Mouse (Mus musculus) heart, embryonic 12.5 days (tissue): ENCODE results near the gene Efna4. TPM values are rescaled to one million over a fixed set of nuclear protein-coding genes. Genes with fewer than 3 reads are reported as not detected.

ENCODE experiments used
- ATAC-seq: fragments of 200-750 bp; cut with Nextera tagmentation; 2 replicates; pipeline ENCODE4 v1.8.0; 2017; ENCODE audit warnings: moderate TSS enrichment, moderate library complexity; ENCODE audit not compliant: insufficient number of reproducible peaks, low FRiP score
- H3K27ac ChIP-seq: fragments of 300-500 bp; sonication (generic); 2 replicates; pipeline ENCODE4 v1.5.1; 2016; ENCODE audit warnings: mild to moderate bottlenecking, moderate library complexity; ENCODE audit not compliant: poor library complexity, severe bottlenecking
- H3K27me3 ChIP-seq: fragments of 300-500 bp; sonication (generic); replicated peaks from 2 replicates; pipeline ENCODE4 v1.6.1; 2016; ENCODE audit warnings: mild to moderate bottlenecking, moderate library complexity
- H3K36me3 ChIP-seq: fragments of 300-500 bp; sonication (generic); 2 replicates; pipeline ENCODE4 v1.6.1; 2016; ENCODE audit warnings: mild to moderate bottlenecking, moderate library complexity
- H3K4me1 ChIP-seq: fragments of 300-500 bp; sonication (generic); replicated peaks from 2 replicates; pipeline ENCODE4 v1.6.1; 2016; ENCODE audit warnings: mild to moderate bottlenecking
- H3K4me2 ChIP-seq: fragments of 300-500 bp; sonication (generic); 2 replicates; pipeline ENCODE4 v1.6.1; 2016; ENCODE audit warnings: mild to moderate bottlenecking, moderate library complexity
- H3K4me3 ChIP-seq: fragments of 300-500 bp; sonication (generic); 2 replicates; pipeline ENCODE4 v1.5.1; 2016; ENCODE audit warnings: mild to moderate bottlenecking
- H3K9ac ChIP-seq: fragments of 300-500 bp; sonication (generic); 2 replicates; pipeline ENCODE4 v1.6.1; 2016; ENCODE audit warnings: mild to moderate bottlenecking, moderate library complexity
- H3K9me3 ChIP-seq: fragments of 300-500 bp; sonication (generic); replicated peaks from 2 replicates; pipeline ENCODE4 v1.6.1; 2016; ENCODE audit warnings: mild to moderate bottlenecking, moderate library complexity
- WGBS: fragments of 180-500 bp; shearing (Covaris S2); methylation state at CpG from one replicate; pipeline ENCODE4 v1.1.7; 2016; 5-methylcytosine and 5-hydroxymethylcytosine counted together
- polyA plus RNA-seq: library from polyadenylated mRNA; unstranded; fragments of >200 nt; fragmentation: Nextera tagmentation; extraction: Ambion mirVana; gene quantifications from 2 replicates; pipeline ENCODE4 v1.2.1, GENCODE M21; 2016

Efna4 gene
- polyA plus RNA-seq, 1 experiment from 2014 or later = 8.7 TPM

GRCm38 (mm10) chr3:89300514-89300913 lies 37.3 kb downstream of the Efna4 start:
- Histone ChIP-seq H3K4me1 (peaks cover 6% of the 10 kb centered on the region), H3K9ac (no peak overlapping the region), H3K9me3 (no peaks in the 10 kb centered on the region), H3K27me3 (0 out of 2 replicates have a peak, but pooled peaks cover 9% of the 10 kb centered on the region), H3K36me3 (no peaks in the 10 kb centered on the region), H3K4me2 (no peak overlapping the region), H3K27ac (no peak overlapping the region), H3K4me3 (no peak overlapping the region)
- ATAC-seq = no peak
- 61% methylated on average over 2 of the region's 2 CpGs for WGBS

GRCm38 (mm10) chr3:89300071-89300470 lies 37.8 kb downstream of the Efna4 start:
- Histone ChIP-seq H3K4me1 (peaks cover 6% of the 10 kb centered on the region), H3K27me3 (0 out of 2 replicates have a peak, but pooled peaks cover 5% of the 10 kb centered on the region), H3K9ac (peak overlapping the region; percentile 64), H3K36me3 (no peaks in the 10 kb centered on the region), H3K27ac (no peak overlapping the region), H3K4me3 (peak overlapping the region; percentile 39), H3K9me3 (no peaks in the 10 kb centered on the region), H3K4me2 (peak overlapping the region; percentile 74)
- ATAC-seq = no peak
- 47% methylated on average over 1 of the region's 1 CpGs for WGBS

GRCm38 (mm10) chr3:89299499-89299898 lies 38.3 kb downstream of the Efna4 start:
- ATAC-seq = 0 out of 2 replicates have a peak, but pooled peaks have one; percentile 26

GRCm38 (mm10) chr3:89298908-89299307 lies 38.9 kb downstream of the Efna4 start:
- no peak overlapping the region for H3K9ac ChIP-seq
- H3K27me3 ChIP-seq = 0 out of 2 replicates have a peak, but pooled peaks cover 4% of the 10 kb centered on the region
- H3K4me1 ChIP-seq = peaks cover 6% of the 10 kb centered on the region
- ATAC-seq = no peak
- WGBS = 76% methylated on average over 6 of the region's 6 CpGs
- no peak overlapping the region for H3K27ac ChIP-seq
- H3K36me3 ChIP-seq = no peaks in the 10 kb centered on the region
- no peak overlapping the region for H3K4me3 ChIP-seq
- H3K9me3 ChIP-seq = no peaks in the 10 kb centered on the region
- no peak overlapping the region for H3K4me2 ChIP-seq

More at GRCm38 (mm10) chr3:89299499-89299898, 38.3 kb downstream of the Efna4 start:
- H3K27me3 ChIP-seq = 0 out of 2 replicates have a peak, but pooled peaks cover 4% of the 10 kb centered on the region
- peak overlapping the region; percentile 39 for H3K4me3 ChIP-seq
- H3K4me2 ChIP-seq = peak overlapping the region; percentile 74
- no peaks in the 10 kb centered on the region for H3K9me3 ChIP-seq
- WGBS = 1% methylated on average over 14 of the region's 14 CpGs
- H3K4me1 ChIP-seq = peaks cover 6% of the 10 kb centered on the region
- H3K9ac ChIP-seq = peak overlapping the region; percentile 64
- H3K27ac ChIP-seq = no peak overlapping the region
- no peaks in the 10 kb centered on the region for H3K36me3 ChIP-seq

GRCm38 (mm10) chr3:89296761-89297396 lies 40.9 kb downstream of the Efna4 start:
- H3K36me3 ChIP-seq = no peaks in the 10 kb centered on the region
- WGBS = 64% methylated on average over 11 of the region's 11 CpGs
- H3K4me1 ChIP-seq = peaks cover 11% of the 10 kb centered on the region
- H3K27me3 ChIP-seq = 0 out of 2 replicates have a peak, but pooled peaks cover 4% of the 10 kb centered on the region
- H3K9me3 ChIP-seq = no peaks in the 10 kb centered on the region
- no peak overlapping the region for H3K9ac ChIP-seq
- 0 out of 2 replicates have a peak, but pooled peaks have one; percentile 23 for ATAC-seq
- no peak overlapping the region for H3K4me3 ChIP-seq
- H3K4me2 ChIP-seq = no peak overlapping the region
- H3K27ac ChIP-seq = no peak overlapping the region

GRCm38 (mm10) chr3:89295685-89296230 lies 42.1 kb downstream of the Efna4 start:
- Histone ChIP-seq H3K9me3 (no peaks in the 10 kb centered on the region), H3K9ac (no peak overlapping the region), H3K4me2 (no peak overlapping the region), H3K27me3 (0 out of 2 replicates have a peak, but pooled peaks cover 4% of the 10 kb centered on the region), H3K4me3 (no peak overlapping the region), H3K4me1 (peaks cover 15% of the 10 kb centered on the region), H3K27ac (no peak overlapping the region), H3K36me3 (no peaks in the 10 kb centered on the region)
- no peak for ATAC-seq
- 75% methylated on average over 8 of the region's 8 CpGs for WGBS

- Histone ChIP-seq H3K4me3 (no peak overlapping the region), H3K4me1 (peaks cover 15% of the 10 kb centered on the region), H3K27ac (no peak overlapping the region), H3K9ac (no peak overlapping the region), H3K36me3 (no peaks in the 10 kb centered on the region), H3K9me3 (no peaks in the 10 kb centered on the region), H3K4me2 (no peak overlapping the region), H3K27me3 (0 out of 2 replicates have a peak, but pooled peaks cover 4% of the 10 kb centered on the region)
- WGBS = 73% methylated on average over 5 of the region's 5 CpGs
- no peak for ATAC-seq
These were observed 43.6 kb downstream of the Efna4 start for GRCm38 (mm10) chr3:89294195-89294594.

- Histone ChIP-seq H3K4me3 (no peak overlapping the region), H3K36me3 (no peaks in the 10 kb centered on the region), H3K9ac (no peak overlapping the region), H3K4me2 (no peak overlapping the region), H3K9me3 (no peaks in the 10 kb centered on the region), H3K27me3 (0 out of 2 replicates have a peak, but pooled peaks cover 4% of the 10 kb centered on the region), H3K4me1 (peaks cover 22% of the 10 kb centered on the region), H3K27ac (no peak overlapping the region)
- ATAC-seq = no peak
- 85% methylated on average over 11 of the region's 11 CpGs for WGBS
These were observed 44.4 kb downstream of the Efna4 start for GRCm38 (mm10) chr3:89293247-89293918.

- no peak for ATAC-seq
These were observed 45.5 kb downstream of the Efna4 start for GRCm38 (mm10) chr3:89292303-89292702.

GRCm38 (mm10) chr3:89291874-89292273 lies 46.0 kb downstream of the Efna4 start:
- WGBS = 33% methylated on average over 10 of the region's 10 CpGs
- 0 out of 2 replicates have a peak, but pooled peaks cover 4% of the 10 kb centered on the region for H3K27me3 ChIP-seq
- peaks cover 29% of the 10 kb centered on the region for H3K4me1 ChIP-seq
- ATAC-seq = no peak
- H3K9ac ChIP-seq = no peak overlapping the region
- H3K4me2 ChIP-seq = no peak overlapping the region
- H3K4me3 ChIP-seq = no peak overlapping the region
- no peak overlapping the region for H3K27ac ChIP-seq
- no peaks in the 10 kb centered on the region for H3K9me3 ChIP-seq
- H3K36me3 ChIP-seq = no peaks in the 10 kb centered on the region

More at GRCm38 (mm10) chr3:89292303-89292702, 45.5 kb downstream of the Efna4 start:
- Histone ChIP-seq H3K4me2 (no peak overlapping the region), H3K27me3 (0 out of 2 replicates have a peak, but pooled peaks cover 4% of the 10 kb centered on the region), H3K36me3 (no peaks in the 10 kb centered on the region), H3K9ac (no peak overlapping the region), H3K4me1 (peaks cover 29% of the 10 kb centered on the region), H3K4me3 (no peak overlapping the region), H3K9me3 (no peaks in the 10 kb centered on the region), H3K27ac (no peak overlapping the region)
- WGBS = 82% methylated on average over 5 of the region's 5 CpGs

- Histone ChIP-seq H3K4me3 (no peak overlapping the region), H3K9me3 (no peaks in the 10 kb centered on the region), H3K4me1 (peaks cover 23% of the 10 kb centered on the region; the same call in 1 of the 2 replicates), H3K36me3 (no peaks in the 10 kb centered on the region), H3K27me3 (no peaks in the 10 kb centered on the region), H3K27ac (no peak overlapping the region), H3K9ac (no peak overlapping the region), H3K4me2 (no peak overlapping the region)
- ATAC-seq = no peak
- WGBS = 36% methylated on average over 7 of the region's 7 CpGs
These were observed 49.3 kb downstream of the Efna4 start for GRCm38 (mm10) chr3:89288503-89288928.
